Mouse (Mus musculus) layer of hippocampus, postnatal 10 days (tissue): ENCODE results near the gene Slc25a18. TPM values are rescaled to one million over a fixed set of nuclear protein-coding genes. Genes with fewer than 3 reads are reported as not detected.
"Not testable (repeated sequence)": the region's sequence is repeated elsewhere in the genome, so short reads cannot be mapped to it uniquely, and the experiment has no call there.

Experiments used
- DNase-seq, 2 experiments: peaks; one replicate each; pipeline ENCODE4 v3.0.0; 2021; ENCODE audit warnings: low spot score in 2 of 2
- total RNA-seq, 2 experiments: library from RNA; stranded (reverse); gene quantifications; 2 replicates each; pipeline ENCODE4 v1.2.3; 2021

Slc25a18 gene
- total RNA-seq, 2 experiments from 2014 or later, result 42.8 to 46.3 TPM

DNA sequence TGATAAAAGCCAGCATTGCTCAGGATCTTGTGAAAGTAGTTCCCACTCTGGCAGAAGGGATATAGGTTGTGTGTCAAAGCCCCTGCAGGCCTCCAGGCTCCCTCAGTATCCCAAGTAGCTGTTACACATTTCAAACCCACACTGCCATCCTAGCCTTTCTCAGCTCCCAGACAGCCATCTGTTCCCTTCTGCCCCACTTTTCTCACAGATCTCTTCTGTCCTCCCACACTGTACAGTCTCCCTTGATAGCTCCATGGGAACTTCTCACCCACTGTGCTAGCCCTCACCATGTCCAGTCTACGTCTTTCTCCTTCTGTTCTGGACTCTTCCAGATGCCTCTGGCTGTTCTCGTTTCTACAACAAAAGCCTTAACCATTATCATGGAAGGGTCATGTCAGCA, 22.7 kb downstream of the Slc25a18 start:
- DNase-seq, result no peak

DNA sequence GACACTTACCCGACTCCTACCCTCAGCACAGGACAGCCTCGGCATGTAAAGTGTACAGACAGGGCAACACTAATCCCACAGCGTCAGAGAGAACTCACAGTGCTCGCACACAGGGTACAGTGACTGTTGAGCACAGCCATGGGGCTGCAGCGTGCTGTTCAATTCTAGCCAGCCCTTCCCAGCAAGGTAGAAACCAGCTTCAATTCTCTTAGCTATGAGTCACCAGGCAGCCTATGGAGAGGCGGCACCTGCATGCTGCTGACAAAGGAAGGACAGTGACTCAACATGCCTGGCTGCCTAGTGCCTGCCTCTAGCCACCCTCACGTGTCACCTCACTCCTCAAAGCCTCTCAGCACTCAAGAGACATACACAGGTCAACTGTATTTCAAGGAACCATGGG, 24.6 kb downstream of the Slc25a18 start:
- no peak for DNase-seq

DNA sequence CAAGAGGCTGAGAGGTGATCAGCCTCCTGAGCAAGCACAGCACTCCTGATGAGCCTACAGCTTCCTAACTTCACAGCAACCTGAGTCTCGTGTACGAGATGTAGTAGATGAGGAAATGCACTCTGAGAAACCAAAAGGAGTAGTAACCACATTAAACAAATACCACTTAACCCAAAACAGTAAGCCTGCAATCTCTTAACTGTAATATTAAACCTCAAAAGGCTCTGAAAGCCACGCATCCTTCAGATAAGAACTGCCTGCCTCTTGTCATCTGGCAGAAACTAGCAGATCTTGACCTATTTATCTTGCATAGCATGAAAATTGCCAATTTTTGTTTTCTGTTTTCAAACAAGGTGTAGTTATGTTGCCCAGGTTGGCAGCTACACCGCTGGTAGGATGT, 25.5 kb downstream of the Slc25a18 start:
- no peak for DNase-seq

DNA sequence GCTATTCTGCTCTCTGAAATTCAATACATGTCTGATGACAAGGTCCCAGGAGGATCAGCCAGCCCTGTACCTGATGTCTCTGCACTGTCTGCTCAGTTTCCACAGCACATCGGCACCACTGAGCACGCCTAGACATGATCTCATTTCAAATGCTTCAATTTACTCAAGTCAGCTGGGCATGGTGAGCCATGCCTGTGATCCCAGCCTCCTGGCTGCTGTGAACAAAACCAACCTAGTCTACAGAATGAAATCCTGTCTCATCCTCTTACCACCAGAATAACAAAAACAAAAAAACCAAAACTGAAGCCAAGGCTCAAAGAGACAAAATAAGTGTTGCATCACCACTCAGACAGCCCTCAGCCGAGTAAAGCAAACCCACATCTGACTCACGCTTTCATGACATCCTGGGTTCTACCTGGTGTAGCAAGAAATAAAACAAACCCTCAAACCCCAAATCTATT, 26.2 kb downstream of the Slc25a18 start:
- no peak for DNase-seq

DNA sequence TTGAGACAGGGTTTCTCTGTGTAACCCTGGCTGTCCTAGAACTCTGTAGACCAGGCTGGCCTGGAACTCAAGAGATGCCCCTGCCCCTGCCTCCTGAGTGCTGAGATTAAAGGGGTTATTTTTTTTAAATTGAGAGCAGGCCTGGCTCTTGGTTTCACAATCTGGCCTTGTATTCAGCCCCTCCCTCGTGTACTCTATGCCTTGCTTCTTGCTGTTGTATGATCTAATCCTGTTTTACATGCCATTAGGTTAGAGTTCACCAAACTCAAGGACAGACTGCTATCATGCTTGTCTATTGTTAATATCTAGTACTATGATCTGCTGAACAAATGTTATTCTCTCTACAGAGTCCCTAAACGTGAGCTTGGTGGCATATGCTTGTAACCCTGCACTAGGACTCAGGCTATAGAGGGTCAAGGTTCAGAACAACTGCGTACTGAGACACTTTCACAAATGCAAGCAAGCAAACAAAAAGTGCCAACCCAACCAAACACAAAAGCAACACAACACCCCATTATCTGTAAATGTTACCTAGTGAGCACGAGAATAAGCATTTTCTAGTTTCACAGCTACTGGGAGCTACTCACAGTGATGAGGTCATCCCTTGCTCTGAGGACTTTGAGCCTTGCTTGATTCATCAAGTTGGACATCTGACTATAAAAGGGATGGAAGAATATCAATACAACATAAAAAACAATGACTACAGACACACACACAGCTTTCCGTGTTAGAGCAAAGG, 33.8 kb downstream of the Slc25a18 start:
- no peak for DNase-seq

DNA sequence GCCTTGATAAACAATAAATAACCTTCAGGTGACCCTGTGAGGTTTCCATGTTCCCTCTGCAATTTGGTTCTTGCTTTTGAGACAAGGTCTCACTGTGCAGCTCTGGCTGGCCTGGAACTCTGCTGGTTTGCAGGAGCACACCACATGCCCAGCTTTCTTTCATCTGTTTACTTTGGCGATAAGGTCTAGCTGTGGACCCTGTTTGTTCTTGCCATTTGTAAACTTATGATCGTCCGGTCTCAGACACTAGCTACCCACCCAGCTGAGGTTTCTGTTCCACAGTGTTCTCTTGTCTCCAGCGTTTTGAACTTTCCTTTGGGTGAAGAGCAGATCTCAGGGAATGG, 34.3 kb downstream of the Slc25a18 start:
- no peak for DNase-seq

DNA sequence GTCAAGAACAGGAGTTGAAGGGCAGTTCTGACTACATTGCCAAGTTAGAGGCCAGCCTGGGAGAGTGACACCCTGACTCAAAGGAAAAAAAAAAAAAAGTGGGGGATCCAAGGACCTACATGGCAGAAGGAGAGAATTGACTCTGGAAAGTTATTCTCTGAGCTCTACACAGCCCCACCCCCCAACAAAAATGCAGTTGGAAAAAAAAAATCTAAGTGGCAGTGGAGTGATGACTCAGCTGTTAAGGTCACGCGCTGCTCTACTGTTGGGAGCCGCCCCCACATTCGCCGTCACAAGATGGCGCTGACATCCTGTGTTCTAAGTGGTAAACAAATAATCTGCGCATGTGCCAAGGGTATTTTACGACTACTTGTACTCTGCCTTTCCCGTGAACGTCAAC, 38.6 kb downstream of the Slc25a18 start:
- DNase-seq, result not testable (repeated sequence)

DNA sequence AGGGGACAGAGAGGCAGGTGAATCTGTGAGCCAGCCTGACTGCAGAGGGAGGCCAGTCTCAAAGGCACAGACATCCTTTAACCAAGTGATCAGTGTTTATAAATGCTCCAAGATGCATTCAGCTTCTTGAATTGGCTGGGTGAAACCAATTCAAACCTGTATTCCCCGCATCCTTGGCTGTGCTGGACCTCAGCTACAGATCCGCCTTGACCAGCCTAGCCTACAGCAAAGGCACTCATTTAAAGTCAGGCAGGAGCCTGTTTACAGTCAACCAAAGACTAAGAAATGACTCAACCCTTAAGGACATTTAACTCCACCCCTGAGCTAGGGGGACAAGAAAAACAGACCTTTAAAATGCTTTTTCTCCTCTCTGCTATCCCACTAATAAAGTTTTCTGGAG, 45.9 kb downstream of the Slc25a18 start:
- DNase-seq, result no peak

DNA sequence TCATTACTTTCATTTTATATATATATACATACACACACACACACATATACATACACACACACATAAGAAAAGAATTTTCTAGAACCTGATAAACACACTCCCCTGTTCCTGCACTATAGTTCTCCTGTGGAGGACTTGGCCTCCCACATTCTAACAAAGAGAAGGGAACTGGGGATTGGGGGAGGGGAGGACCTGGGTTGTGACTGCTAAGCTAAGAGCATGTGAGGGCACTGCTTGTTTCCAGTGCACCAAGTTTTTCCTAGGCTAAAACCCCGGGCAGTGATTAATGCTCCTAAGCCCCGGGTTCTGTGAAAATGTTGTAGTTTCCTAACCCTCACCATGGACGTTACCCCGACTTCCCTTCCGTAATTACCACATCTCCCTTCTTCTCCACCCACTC, 46.8 kb downstream of the Slc25a18 start:
- DNase-seq, result no peak

DNA sequence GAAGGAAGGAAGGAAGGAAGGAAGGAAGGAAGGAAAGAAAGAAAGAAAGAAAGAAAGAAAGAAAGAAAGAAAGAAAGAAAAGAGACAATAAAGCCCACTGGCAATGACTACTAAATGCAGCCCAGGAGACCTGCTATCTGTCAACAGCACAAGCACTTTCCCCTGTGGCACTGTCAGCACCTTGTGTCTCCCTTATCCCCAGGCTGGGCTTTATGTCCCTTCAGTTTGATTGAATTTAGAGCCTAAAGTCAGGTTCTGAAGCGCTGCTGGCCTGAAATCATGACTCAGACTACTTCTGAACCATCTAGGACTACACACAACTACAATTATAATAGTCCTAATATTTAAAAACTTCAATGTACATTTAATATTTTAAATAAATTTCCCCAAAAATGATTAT, 47.6 kb downstream of the Slc25a18 start:
- DNase-seq, result no peak

DNA sequence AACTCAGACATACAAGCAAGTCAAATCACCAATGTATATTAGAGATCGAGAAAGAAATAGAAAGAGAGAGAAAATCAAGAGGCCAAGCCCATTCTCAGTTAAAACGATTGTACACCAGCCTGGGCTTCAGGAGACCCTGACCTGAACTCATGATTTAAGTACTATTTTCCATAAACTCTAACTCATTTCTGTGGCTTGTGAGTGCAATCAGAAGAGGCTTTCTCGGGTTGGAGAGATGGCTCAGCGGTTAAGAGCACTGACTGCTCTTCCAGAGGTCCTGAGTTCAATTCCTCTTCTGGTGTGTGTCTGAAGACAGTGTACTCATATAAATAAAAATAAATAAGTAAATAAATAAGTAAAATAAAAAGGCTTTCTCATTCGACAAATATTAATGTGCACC, 48.3 kb downstream of the Slc25a18 start:
- no peak for DNase-seq

DNA sequence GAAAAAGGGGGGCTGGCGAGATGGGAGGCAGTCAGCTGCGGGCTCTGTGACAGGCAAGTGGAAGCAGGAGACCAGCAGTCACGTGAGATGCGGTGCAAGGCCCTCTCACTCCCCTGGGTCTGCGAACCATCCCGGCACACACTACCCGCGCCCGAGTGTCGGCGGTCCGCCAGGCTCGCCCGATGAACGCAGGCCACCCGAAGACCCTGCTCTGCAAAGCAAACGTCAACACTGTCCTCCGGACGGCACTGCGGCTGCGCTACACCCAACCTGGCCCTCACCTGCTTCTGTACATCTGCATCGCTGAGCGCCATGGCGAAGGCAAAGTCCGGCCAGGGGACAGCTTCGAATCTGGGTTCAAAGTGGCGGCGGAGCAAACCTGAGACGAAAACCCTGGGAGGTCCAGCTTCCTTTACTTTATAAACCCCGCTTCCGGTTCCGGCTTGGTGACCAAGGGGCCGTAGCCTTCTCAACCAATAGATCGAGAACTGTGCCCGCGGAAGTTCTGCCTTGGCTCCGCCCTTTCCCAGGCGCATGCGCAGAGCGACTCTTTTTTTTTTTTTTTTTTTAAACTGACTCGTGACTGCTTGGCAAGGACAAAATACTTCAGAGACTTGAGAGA, 49.0 kb downstream of the Slc25a18 start, which contains the start of gene Atp6v1e1:
Gene Atp6v1e1 (minus strand): TSS at position 487 of the 622 bp plus-strand sequence.
- peak; percentile 86 to 89 for DNase-seq

DNA sequence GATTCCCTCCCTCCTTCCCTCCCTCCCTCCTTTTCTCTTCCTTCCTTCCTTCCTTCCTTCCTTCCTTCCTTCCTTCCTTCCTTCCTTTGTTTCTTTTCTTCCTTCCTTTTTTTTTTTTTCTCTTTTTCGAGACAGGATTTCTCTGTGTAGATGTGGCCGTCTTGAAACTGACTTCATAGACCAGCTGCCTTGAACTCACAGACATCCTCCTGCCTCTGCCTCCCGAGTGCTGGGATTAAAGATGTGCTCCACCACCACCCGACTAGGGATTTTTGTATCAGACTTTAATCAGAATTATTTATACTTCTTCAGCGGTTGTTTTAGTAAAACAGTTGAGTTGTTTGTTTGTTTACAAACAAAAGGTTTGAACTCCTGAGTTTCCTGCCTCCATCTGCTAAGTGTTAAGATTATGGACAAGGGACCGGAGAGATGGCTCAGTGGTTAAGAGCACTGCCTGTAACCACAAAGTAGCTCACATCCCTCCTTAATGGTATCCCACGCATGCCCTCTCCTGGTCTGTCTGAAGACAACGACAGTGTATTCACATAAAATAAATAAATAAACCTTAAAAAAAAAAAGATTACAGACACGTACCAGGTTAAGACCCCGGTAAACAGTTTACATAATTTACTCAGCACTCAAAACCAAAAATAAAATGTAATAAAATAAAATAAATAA, 49.7 kb downstream of the Slc25a18 start:
- no peak for DNase-seq

DNA sequence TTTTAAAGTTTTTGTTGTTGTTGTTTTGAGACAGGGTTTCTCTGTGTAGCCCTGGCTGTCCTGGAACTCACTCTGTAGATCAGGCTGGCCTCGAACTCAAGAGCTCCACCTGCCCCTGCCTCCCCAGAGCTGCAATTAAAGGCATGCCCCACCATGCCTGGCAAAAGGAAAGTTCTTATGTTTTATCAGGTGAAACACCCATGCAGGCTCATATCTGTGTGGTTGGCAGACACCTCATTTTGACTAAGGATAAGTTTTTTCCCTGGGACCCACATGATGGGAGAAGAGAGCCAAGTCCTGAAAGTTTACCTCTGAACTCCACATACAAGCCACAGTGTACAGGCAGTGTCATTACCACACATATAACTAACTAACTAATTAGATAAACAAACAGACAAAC, 56.7 kb downstream of the Slc25a18 start:
- DNase-seq, result no peak

DNA sequence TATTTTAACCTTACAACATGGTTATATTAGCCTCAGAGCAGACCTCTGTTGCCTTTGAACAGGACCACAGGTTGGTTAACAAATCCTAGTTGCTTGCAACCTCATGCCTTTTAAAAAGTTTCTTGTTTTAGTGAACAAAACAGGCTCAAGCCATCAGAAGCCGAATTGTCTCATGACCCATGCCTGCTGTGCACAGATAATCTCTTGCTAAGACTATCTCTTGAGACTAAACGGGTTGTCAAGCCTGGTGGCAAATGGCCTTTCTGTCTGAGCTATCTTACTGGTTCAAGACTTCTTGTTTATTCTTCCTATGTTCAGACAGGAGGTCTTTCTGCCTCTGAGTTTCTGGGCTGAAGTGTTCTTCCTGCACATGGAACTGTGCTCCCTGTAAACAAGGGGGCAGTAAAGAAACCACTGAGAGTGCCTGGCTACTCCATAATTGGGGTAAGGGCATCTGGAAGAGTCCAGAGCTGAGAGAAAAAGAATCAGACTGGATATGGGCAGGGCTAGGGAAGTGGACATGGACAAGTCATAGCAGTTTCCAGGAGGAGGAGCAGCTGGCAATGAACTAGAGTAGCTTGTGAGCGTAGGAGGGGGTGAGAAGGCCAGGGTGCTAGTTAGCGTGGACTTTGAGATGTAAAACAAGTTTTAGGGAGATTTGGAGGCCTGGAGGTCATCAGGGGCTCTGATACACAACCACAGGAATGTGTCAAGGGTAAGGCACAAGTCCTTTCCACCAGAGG, 57.7 kb downstream of the Slc25a18 start:
- DNase-seq, result no peak

DNA sequence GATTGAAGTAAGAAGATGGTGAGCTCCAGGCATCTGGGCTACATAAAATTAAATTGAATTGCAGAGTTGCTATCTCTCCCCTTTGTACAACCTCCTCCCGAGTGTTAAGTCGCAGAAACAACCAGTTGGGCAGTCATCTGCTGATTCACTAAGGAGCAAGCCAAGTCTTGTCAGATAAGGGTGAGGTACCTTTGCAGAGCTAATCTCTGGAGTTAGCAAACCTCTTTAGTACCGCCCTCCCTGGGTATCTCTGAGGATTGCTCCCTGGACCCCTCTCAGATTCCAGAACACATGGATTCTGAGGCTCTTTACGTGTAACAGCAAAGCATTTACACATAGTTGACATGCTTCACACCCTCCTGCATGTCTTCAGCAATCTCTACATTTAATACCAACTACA, 58.7 kb downstream of the Slc25a18 start:
- DNase-seq, result no peak

DNA sequence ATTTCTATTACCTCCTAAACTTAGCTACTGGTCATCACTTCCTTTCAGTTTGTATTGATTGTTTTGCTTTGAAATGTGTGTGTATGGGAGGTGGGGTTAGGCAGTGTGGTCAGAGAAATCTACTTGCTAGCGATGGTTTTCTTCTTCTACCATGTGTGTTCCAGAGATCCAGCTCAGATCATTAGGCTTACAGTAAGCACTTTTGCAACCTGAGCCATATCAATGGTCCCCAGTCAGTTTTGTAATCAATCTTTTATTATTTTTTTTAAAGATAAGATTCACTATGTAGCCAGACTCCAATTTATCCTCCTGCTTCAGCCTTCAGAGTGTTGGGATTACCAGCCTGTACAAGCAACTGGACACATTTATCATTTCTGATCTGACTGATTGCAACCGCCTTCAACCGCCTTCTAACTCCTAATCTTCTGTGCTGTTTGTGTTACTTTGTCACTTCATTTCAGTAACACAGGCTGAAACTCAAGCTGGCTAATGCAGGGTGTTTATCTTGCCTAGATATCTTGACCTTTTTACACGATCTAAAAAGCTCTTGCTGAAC, 61.5 kb downstream of the Slc25a18 start:
- DNase-seq, result no peak

DNA sequence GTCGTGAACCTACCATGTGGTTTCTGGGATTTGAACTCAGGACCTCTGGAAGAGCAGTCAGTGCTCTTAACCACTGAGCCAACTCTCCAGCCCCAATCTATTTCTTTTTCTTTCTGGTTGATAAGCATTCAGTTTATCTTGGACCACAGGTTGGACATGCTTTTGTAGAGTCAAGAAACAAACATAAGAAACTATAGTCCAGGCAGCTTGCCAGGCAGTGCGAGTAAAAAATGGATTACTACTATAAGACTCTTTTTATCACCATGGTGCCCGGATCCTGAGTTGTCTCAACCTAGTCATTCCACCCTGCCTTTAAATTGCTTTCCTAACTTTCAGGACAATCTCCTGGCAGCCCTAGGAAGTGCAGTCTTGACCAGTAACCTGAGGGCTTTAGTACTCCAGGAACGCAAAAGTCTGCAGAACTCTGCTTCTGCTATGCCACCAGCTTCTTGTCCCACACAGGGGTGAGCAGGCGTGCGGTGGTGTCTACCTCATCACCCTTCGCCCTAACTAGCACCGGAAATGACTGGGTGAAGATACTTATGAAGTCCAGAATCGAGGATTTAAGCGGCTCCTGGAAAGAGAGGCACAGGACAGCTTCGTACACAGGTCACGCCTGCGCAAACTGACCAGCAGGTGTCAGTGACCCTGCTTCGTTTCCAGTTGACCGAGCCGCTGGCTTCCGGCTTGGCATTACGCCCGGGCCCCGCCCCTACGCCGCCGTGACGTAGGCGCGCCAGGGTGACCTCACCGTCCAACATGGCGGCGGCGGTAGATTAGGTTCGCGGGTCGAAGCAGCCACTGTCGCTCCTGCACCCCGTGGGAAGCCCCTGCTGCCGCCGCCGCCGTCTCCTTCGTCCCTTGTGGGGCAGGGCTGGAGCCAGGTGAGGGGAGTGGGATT, 62.3 kb downstream of the Slc25a18 start, which contains the start of gene Bcl2l13:
Gene Bcl2l13 (plus strand): TSS at position 739 of the 901 bp plus-strand sequence.
- peak; percentile 97 for DNase-seq

DNA sequence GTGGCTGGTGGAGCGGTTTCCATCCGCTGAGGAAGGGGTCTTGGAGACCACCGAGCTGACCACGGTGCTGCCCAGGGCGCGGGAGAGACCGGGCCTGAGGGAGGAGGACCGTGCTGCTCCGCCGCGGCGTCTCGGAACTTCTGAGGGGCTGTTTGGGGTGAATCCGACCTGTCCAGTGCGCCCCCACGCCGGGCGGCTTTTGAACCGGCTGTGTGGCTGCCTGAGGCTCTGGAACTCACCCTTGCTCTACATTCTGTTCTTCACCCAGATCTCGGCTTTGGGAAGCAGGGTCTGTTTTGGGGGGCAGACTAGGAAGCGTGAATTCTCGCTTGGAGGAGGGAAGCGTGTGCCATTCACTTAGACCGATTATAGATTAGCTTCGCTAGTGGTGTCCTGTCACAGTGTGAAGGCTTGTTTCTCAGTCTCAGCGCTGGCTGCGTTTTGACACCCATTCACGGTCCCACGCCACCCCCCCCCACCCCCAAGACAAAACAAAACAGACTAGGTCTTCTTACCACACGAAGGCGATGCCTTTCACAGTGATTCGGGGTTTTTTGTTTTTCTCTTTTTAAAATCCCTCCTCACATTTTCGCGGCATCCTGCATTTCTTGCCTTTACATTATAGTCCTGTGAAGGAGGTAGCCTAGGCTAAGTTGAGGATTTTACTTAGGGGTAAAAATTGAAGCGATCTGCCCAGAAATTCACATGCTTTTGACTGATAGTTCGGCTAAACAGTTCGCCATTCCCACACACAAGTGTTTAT, 63.2 kb downstream of the Slc25a18 start:
- DNase-seq, result no peak

DNA sequence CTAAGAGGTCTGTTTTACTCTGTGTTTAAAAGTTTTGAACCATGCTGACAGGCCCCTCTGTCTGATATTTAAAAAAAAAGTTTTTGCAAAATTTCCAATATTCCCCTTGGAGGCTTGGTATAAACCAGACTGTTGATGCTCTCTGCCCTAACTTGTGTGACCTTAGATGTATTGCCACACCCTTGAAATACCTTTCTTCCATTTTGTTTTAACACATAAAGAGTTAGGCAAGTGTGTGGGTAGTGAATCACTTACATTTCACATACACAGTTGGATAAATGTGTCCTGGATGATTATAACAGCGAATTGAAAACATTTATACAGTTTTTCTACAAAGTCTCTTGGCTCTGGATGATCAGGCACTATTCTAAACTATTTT, 63.8 kb downstream of the Slc25a18 start:
- DNase-seq, result no peak
